Mouse (Mus musculus) erythroblast, embryonic 14.5 days (primary cell): ENCODE data around the gene Wdr37.

Experiments used
- GATA1 ChIP-seq: IDR thresholded peaks from 2 replicates; pipeline ENCODE4 v1.6.1; 2012; ENCODE audit warnings: low read length, inconsistent platforms, mixed read lengths
- TAL1 ChIP-seq: IDR thresholded peaks from 3 replicates; pipeline ENCODE4 v1.6.1; 2012; ENCODE audit warnings: low read length, inconsistent platforms, mixed read lengths

- TF ChIP-seq GATA1 (no peak), TAL1 (no peak)
These were observed 32.6 kb downstream of the Wdr37 start for GRCm38 (mm10) chr13:8839111-8839510.
